Mouse (Mus musculus): ENCODE measurements at regions not wholly inside any gene's neighbourhood (a gene's known extent, or its start where the extent isn't known, plus 50 kb on each side); places are given as distances from the start of the nearest gene placed in this dataset.

DNA sequence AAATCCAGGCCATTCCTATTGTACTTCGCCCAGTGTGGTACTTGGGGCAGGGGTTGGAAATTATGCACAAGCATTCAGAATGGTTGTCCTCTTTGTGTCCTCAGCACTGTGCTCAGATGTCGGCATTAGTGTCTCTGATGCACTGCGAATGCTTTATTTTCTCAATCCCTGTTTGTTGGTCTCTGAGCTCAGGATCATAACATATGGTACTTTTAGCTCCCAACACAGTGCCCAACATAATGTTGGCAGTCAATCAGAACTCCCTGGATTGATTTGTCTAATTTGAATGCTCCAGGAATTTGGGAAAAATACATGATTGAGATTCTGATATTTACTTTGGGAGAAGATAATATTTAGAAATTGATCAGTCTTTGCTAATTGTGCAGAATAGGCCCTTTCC, 434.7 kb downstream of the Nbas start:
- TF ChIP-seq CTCF (IDR thresholded peaks at IDR 0.05; ENCODE audit: control insufficient read depth, insufficient read depth, insufficient read length) (no peak), MYOD1 (IDR thresholded peaks at IDR 0.05; ENCODE audit: control insufficient read depth, insufficient read length, low read depth) (no peak)

All from C2C12 (cell line).